Mouse (Mus musculus) common myeloid progenitor, adult 5-6 weeks (primary cell): ENCODE measurements around the gene Bcl3. TPM values are rescaled to one million over a fixed set of nuclear protein-coding genes. Genes with fewer than 3 reads are reported as not detected.
"Not testable (repeated sequence)": the region's sequence is repeated elsewhere in the genome, so short reads cannot be mapped to it uniquely, and the experiment has no call there.

Experiments used
- ATAC-seq: replicated peaks from 2 replicates; pipeline ENCODE4 v1.8.0; 2016; ENCODE audit warnings: low read depth, mild to moderate bottlenecking, moderate TSS enrichment, inconsistent platforms; ENCODE audit not compliant: poor library complexity, severe bottlenecking
- total RNA-seq: library from RNA; stranded (forward); fragments of 200-1000, 187-1606 nt; gene quantifications from 2 replicates; pipeline ENCODE4 v1.2.3, GENCODE M21; 2017

The Bcl3 gene
- total RNA-seq, 1 experiment from 2014 or later: 1.6 TPM

DNA sequence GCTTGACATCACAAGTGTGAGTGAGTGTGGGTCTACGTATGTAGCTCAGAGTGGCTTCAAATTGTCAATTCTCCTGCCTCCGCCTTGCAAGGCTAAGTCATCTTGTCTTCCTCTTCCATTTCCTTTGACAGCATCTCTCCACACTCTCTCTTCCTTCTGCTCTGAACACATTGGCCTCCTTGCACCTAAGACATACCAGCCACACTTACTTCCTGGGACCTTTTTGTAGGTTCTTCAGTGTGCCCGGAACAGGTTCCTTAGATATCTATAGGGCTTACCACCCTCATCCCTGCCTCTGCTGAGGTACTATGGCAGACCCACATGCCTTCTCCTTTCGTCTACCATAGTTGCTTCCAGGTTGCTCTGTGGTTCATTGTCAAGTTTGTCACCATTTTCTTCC lies 9.4 kb downstream of the Bcl3 start:
- no peak for ATAC-seq

GRCm38 (mm10) chr7:19811114-19811513 lies 11.5 kb downstream of the Bcl3 start:
- ATAC-seq: no peak

DNA sequence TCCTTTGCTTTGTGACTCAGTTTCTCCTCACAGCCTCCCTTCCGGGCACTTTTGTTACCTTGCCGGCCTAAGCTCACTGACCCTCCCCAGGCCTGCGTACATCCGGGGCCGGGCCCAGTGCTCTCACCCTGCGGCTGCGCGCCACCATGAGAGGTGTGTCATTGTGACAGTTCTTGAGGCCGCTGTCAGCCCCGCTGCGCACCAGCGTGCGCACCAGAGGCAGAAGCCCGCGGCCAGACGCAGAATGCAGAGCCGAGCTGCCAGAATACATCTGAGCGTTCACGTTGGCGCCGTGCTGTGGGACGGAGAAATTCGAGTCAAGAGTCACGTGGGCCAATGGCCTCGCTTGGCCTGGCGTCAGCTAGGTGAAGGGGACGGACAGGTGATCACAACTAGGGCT lies 13.2 kb downstream of the Bcl3 start:
- ATAC-seq: no peak

DNA sequence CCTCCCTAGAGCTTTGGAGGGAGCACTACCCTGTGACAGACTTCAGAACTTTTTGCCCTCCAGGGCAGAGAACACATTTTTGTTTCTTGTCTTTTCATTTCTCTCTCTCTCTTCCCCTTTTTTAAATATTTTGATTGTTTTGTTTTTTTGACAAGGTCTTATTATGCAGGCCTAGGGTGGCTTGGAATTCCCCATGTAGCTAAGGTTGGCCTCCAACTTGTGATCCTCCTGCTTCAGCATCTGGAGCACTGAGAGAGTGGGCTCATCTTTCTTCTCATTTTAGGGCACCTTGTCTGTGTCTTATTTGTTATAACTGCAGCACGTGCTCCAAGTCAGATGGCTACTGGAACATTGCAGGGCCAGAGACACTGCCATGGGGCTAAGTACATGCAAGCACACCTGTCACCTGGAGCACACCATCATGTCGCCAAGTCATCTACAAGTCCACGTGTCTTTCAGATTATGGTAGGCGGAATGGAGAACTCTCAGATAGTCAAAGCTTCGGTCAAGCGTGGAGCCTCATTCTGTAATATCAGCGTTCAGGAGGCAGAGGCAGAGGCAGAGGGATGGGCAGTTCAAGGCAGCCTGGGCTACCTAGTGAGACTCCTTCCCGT lies 16.1 kb downstream of the Bcl3 start:
- no peak for ATAC-seq

- ATAC-seq: peak; percentile 83
Measured at GRCm38 (mm10) chr7:19802995-19803394, 19.6 kb downstream of the Bcl3 start.

DNA sequence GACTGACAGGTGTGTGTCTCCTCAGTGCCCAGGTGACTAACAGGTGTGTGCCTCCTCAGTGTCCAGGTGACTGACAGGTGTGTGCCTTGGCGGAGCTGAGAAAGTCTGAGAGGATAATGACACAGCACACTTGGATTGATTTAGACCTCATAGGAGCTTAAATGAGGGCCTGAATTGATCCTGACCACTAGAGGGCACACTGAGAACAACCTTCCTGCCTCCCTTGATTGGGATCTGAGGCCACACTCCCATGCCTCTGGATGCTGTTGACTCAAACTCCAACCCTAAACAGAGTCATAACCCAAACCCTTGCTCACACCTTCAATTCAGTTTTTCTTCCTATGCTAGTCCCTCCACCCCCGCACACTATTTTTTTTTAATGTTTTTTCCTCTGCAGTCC lies 21.8 kb downstream of the Bcl3 start:
- peak; percentile 72 for ATAC-seq

DNA sequence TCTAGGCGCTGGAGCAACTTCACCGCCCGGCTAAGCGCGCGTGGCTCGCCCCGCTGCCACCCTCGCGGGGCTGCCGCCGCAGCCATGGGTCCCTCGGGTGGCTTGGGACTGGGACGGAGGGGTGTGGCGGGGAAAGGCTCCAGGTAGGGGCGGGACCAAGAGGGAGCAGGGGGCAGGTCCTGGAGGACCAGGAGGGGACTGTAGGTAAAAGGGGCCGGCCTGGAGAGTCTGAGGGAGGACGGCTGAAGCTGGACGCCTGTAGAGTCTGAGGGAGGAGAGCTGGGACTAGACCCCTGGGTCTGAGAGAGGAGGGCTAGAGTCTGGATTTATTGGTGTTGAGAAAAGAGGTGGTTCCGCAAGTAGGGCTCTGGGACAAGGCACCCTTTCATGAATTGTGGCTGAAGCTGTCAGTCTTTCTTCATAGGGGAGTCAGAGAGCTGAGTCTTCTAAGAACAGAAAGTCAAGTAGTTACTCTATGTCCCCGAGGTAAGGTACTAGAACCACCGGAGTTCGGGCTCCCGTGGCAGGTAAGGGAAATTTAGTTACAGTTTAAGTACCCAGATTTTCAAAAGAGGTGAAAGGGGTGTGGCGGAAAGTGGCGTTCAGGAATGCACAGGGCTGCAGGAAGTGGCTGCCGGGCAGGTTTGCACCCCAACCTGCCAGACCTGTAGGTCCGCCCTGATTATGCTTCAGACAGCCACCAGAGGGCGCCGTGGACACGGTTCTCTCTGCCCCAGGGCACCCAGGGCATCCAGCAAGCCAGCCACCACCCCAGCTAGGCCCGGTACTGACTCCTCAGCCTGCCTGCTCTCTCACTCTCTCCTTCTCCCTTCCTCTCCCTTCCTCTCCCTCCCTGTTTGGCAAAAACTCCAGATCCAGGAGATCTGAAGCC lies 25.6 kb downstream of the Bcl3 start, which contains the start of gene Cblc:
Cblc (minus strand) TSS at position 113 of the 892 bp plus-strand sequence.
- ATAC-seq: peak; percentile 97

DNA sequence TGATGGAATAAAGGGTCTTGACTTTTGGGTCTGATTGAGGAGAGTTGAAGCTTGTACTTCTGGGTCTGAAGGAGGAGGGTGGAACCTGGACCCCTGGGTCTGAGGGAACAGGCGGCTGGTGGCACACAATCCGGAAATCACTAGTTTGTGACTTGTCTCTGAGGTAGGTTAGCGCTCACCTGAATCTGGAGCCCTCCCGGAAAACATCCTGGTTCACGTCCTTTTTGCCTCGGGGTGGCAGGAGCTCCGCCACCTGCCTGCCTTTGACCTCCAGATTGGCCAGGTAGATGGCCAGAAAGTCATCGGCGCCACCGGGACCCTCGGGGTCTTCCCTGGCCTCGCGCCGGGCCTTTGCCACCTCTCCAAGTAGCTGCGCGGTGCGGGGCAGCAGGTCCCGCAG lies 26.3 kb downstream of the Bcl3 start:
- ATAC-seq: no peak

DNA sequence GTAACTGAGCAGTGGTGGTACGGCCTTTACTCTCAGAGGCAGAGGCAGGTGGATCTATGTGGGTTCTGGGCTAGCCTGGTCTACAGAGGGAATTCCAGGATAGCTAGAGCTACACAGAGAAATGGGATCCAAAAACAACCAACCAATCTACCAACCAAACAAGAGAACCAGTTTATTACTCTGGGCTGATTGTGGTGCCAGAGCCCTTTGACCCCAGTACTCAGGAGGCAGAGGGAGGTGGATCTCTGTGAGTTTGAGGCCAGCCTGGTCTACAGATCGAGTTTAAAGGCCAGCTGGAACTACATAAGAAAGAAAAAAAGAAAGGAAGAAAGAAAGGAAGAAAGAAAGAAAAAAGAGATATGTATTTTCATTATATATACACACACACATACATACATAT lies 27.3 kb downstream of the Bcl3 start:
- ATAC-seq: no peak

GRCm38 (mm10) chr7:19792701-19793630 lies 29.6 kb downstream of the Bcl3 start:
- ATAC-seq: no peak

- not testable (repeated sequence) for ATAC-seq
Measured at GRCm38 (mm10) chr7:19791504-19791903, 31.1 kb downstream of the Bcl3 start.

DNA sequence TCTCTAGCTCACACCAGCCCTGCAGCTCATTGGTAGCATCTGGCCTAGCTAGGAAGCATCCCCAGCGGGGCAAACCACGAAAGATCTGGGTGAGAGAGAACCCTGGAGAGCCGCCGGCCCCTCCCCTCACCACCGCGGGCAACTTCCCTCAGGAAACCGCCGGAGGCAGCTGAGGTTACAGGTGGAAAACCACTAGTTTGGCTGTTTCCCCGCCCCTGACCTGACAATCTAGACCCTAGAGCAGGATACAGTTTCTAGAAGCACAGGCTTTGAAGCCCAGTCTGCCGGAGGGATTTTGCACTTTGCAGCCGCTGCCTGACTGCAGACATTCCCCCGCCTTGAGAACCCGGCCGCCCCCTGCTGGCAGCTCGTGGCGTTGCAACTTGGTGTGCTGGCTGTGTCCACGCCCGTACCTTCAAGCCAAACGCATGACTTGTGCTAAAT lies 32.6 kb downstream of the Bcl3 start:
- ATAC-seq: peak; percentile 91

GRCm38 (mm10) chr7:19785874-19786458 lies 36.6 kb downstream of the Bcl3 start:
- ATAC-seq: no peak

- ATAC-seq: no peak; the same call in 1 of the 2 replicates
Measured at GRCm38 (mm10) chr7:19784764-19785535, 37.6 kb downstream of the Bcl3 start.

DNA sequence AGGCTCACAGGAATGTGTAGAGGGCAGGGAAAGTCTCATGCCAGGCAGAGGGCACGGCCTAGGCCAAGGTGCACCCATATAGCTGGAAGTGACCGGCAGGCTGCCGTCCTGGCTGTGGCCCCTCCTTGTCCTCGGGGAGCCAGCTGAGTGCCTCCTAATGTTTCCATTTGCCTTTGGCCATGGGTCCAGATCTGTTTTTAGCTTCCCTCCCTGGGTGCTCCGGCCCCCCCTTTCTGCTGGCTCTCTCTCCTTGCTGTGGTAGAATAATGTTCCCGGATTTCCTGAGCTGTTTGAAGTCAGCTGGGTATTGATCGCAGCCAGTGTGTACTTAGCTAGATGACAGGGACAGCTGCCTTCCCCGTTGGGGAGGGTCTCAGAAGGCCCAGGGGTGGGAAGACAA lies 38.9 kb downstream of the Bcl3 start:
- ATAC-seq: no peak

GRCm38 (mm10) chr7:19782645-19783044 lies 39.9 kb downstream of the Bcl3 start:
- no peak for ATAC-seq

GRCm38 (mm10) chr7:19781741-19782140 lies 40.8 kb downstream of the Bcl3 start:
- ATAC-seq: no peak

DNA sequence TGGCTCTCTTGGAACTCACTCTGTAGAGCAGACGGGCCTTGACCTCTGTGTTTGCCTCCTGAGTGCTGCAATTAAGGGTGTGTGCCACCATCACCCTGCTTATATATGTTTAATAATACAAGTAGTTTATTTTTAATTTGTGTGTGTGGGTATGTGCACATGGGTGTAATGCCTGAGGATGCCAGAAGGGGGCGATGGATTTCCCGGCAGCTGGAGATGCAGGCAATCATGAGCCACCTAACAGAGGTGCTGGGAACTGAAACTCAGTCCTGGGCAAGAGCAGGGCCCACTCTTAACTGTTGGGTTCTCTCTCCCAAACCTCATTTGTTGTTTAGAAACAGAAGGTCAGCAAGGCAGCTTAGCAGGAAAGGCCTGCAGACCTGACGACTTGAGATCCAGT lies 42.7 kb downstream of the Bcl3 start:
- no peak for ATAC-seq

DNA sequence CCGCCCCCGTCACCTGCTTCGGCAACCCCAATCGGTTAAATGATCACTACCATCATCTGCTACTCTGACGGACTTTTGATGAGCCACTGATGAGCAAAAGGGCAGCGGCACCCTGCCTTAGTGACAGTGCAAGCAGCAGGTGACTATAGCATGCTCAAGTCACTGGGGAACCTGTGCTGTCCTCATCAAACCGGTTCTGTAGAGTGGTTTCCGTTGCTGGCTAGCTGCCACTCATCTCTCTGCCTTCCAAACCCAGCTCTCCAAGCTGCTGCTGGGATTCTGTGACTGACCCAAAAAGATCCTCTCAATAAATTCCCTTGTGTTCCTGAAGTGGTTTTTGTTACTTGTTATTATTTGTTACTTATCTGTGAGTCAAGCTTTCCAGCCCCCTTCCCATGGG lies 43.9 kb downstream of the Bcl3 start:
- no peak for ATAC-seq
